Mouse (Mus musculus): ENCODE data around the gene 4930469K13Rik. TPM values are rescaled to one million over a fixed set of nuclear protein-coding genes. Genes with fewer than 3 reads are reported as not detected.

Gene 4930469K13Rik
- total and polyA plus RNA-seq, 3 experiments, result 0.23 to 0.29 TPM; not detected in 1

DNA sequence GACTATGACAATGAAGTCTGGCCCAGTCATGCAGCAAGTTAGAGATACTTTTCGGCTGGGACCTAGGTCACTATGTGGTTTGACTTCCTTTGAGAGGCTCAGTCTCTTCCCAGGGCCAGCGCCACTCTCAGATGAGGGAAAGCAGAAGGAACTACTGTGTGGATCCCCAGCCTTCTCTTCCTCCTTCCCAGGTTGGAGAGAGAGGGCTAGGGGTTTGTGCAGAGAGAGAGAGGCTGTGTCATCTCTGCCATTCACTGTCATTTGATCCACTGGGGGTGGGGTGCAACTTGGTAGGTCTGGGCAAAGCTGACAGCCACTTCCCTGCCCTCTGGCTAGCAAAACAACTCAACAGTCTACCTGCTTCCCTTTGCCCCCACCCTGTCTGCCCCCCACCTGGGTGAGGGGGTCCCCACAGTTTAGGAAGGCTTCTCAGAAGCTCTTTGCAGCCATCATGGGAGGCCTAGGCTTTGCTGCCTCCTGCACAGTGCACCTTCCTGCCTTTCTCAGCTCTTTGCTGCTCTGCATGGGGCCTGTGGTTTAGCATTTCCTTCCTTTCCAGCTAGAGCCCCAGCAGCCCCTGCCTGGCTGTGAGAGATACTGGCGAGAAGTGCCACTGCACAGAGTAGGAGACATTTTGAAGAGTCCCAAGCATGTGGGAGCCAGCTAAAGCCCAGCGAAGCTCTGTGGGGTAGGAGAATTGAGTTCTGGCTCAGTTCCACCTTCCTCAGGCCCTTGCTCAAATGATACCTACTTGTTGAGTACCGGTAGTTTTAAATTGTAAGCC, 34.5 kb downstream of the 4930469K13Rik start (continued):
- TF ChIP-seq TBP (IDR thresholded peaks at IDR 0.05; ENCODE audit: low read depth, low read length), result peak; percentile 72; the same call in 1 of the 2 replicates
- TF ChIP-seq JUND (IDR thresholded peaks at IDR 0.05; ENCODE audit: low read depth, low read length), result 0 out of 2 replicates have a peak, but pooled peaks have one; percentile 80
- TF ChIP-seq MAFK (IDR thresholded peaks at IDR 0.05; ENCODE audit: borderline replicate concordance, low read depth, low read length), result peak; percentile 8; the same call in 1 of the 2 replicates
- 0 out of 2 replicates have a peak, but pooled peaks have one; percentile 82 for TF ChIP-seq UBTF (IDR thresholded peaks at IDR 0.05; ENCODE audit: borderline replicate concordance, insufficient read depth, low read depth, low read length)
- TF ChIP-seq SIN3A (IDR thresholded peaks at IDR 0.05; ENCODE audit: low read length), result peak; percentile 86
- TF ChIP-seq ETS1 (IDR thresholded peaks at IDR 0.05; ENCODE audit: low read depth, low read length), result peak; percentile 89
- peak; percentile 65 for TF ChIP-seq RCOR1 (IDR thresholded peaks at IDR 0.05; ENCODE audit: low read depth, low read length)
- peak; percentile 58; the same call in 1 of the 2 replicates for TF ChIP-seq BHLHE40 (IDR thresholded peaks at IDR 0.05; ENCODE audit: borderline replicate concordance, low read depth, low read length)
- TF ChIP-seq POLR2A (IDR thresholded peaks at IDR 0.05; ENCODE audit: control insufficient read depth in 1 of 2, insufficient read depth in 1 of 2, low read depth in 1 of 2, low read length in 2 of 2, poor library complexity in 1 of 2), result peak in 1 of 2 experiments; percentile 69; a peak in 1 of 4 replicates
- peak; percentile 95 for TF ChIP-seq MYC (IDR thresholded peaks at IDR 0.05; ENCODE audit: low read depth, low read length)

- Histone ChIP-seq H3K9ac (ENCODE audit: control insufficient read depth, low read depth, low read length, poor library complexity, severe bottlenecking) (peak overlapping the region; percentile 48), H3K4me3 (ENCODE audit: control insufficient read depth in 1 of 2, insufficient read depth in 1 of 2, low read depth in 2 of 2, low read length in 2 of 2) (no peak overlapping the region), H3K36me3 (ENCODE audit: control insufficient read depth in 1 of 2, insufficient read depth in 2 of 2, low read length in 2 of 2) (peaks cover 4 to 83% of the 10 kb centered on the region in 2 experiments), H3K79me2 (ENCODE audit: control insufficient read depth, insufficient read depth, low read length, poor library complexity) (peaks cover 6% of the 10 kb centered on the region), H3K9me3 (replicated peaks; ENCODE audit: insufficient read depth, low read length) (no peaks in the 10 kb centered on the region), H3K4me1 (ENCODE audit: control insufficient read depth in 1 of 2, insufficient read depth in 2 of 2, low read length in 2 of 2) (peaks cover 48 to 72% of the 10 kb centered on the region in 2 experiments), H3K27me3 (ENCODE audit: control insufficient read depth in 1 of 2, insufficient read depth in 2 of 2, low read length in 2 of 2) (no peaks in the 10 kb centered on the region), H3K27ac (ENCODE audit: control insufficient read depth, low read depth, low read length) (peak overlapping the region; percentile 90)
- TF ChIP-seq KAT2A (conservative IDR thresholded peaks at IDR 0.05; ENCODE audit: low read depth, low read length), result no peak
- TF ChIP-seq EP300 (IDR thresholded peaks at IDR 0.05; ENCODE audit: low read depth in 1 of 2, low read length in 2 of 2), result no peak
- no peak for TF ChIP-seq BHLHE40 (IDR thresholded peaks at IDR 0.05; ENCODE audit: borderline replicate concordance, low read depth, low read length)
- no peak for TF ChIP-seq TAL1 (IDR thresholded peaks at IDR 0.05; ENCODE audit: low read length)
- no peak for TF ChIP-seq RCOR1 (IDR thresholded peaks at IDR 0.05; ENCODE audit: low read depth, low read length)
- no peak for TF ChIP-seq ZKSCAN1 (IDR thresholded peaks at IDR 0.05; ENCODE audit: low read depth, low read length)
- TF ChIP-seq TBP (IDR thresholded peaks at IDR 0.05; ENCODE audit: low read depth, low read length), result no peak
- 0 out of 2 replicates have a peak, but pooled peaks have one; percentile 39 for TF ChIP-seq CHD1 (IDR thresholded peaks at IDR 0.05; ENCODE audit: low read depth, low read length)
- TF ChIP-seq NRF1 (IDR thresholded peaks at IDR 0.05; ENCODE audit: insufficient read depth, low read depth, low read length, poor library complexity, severe bottlenecking), result no peak
- TF ChIP-seq MEF2A (IDR thresholded peaks at IDR 0.05; ENCODE audit: extremely low read depth, insufficient replicate concordance, low read depth, low read length, poor library complexity, severe bottlenecking), result no peak
- no peak for TF ChIP-seq POLR2A (IDR thresholded peaks at IDR 0.05; ENCODE audit: control insufficient read depth in 1 of 2, insufficient read depth in 1 of 2, low read depth in 1 of 2, low read length in 2 of 2, poor library complexity in 1 of 2)
- TF ChIP-seq SIN3A (IDR thresholded peaks at IDR 0.05; ENCODE audit: low read length), result 0 out of 2 replicates have a peak, but pooled peaks have one; percentile 5
- DNase-seq (ENCODE audit: low read depth, low spot score), result no peak
Observed at GRCm38 (mm10) chr11:34063257-34063656, 35.1 kb downstream of the 4930469K13Rik start.

Measured in MEL (cell line).